Mouse (Mus musculus) heart, embryonic 14.5 days (tissue): ENCODE measurements around the gene Fermt3. TPM values are rescaled to one million over a fixed set of nuclear protein-coding genes. Genes with fewer than 3 reads are reported as not detected.
A peak's percentile ranks its signal among the peaks of the same experiment; 100 is the strongest.

Experiments
- ATAC-seq: fragments of 200-750 bp; cut with Nextera tagmentation; 2 replicates; pipeline ENCODE4 v1.8.0; 2017; ENCODE audit warnings: low read depth, moderate TSS enrichment; ENCODE audit not compliant: insufficient number of reproducible peaks, insufficient read depth, low FRiP score
- H3K27ac ChIP-seq, 2 experiments: fragments of 200-500 bp in 1 of 2; fragments of 300-500 bp in 1 of 2; sonication (generic) in 1 of 2; replicated peaks in 1 of 2; 2 replicates each; pipeline ENCODE4 v1.5.1; 2012 to 2014; ENCODE audit warnings: low read depth in 2 of 2, low read length in 2 of 2, control low read depth in 1 of 2, mild to moderate bottlenecking in 1 of 2, mixed read lengths in 1 of 2; ENCODE audit not compliant: control insufficient read depth in 1 of 2, insufficient read depth in 1 of 2
- H3K27me3 ChIP-seq: fragments of 300-500 bp; sonication (generic); 2 replicates; pipeline ENCODE4 v1.6.1; 2014; ENCODE audit warnings: mild to moderate bottlenecking, low read length, control low read depth; ENCODE audit not compliant: control insufficient read depth, insufficient read depth
- H3K36me3 ChIP-seq: fragments of 300-500 bp; sonication (generic); 2 replicates; pipeline ENCODE4 v1.6.1; 2014; ENCODE audit warnings: mild to moderate bottlenecking, control low read depth, low read length, mixed read lengths; ENCODE audit not compliant: control insufficient read depth, insufficient read depth
- H3K4me1 ChIP-seq, 2 experiments: fragments of 200-500 bp in 1 of 2; fragments of 300-500 bp in 1 of 2; sonication (generic) in 1 of 2; 2 replicates each; pipeline ENCODE4 v1.6.1; 2012 to 2014; ENCODE audit warnings: low read length in 2 of 2, control low read depth in 1 of 2, mixed read lengths in 1 of 2; ENCODE audit not compliant: control insufficient read depth in 2 of 2, insufficient read depth in 2 of 2
- H3K4me2 ChIP-seq: fragments of 300-500 bp; sonication (generic); 2 replicates; pipeline ENCODE4 v1.6.1; 2014; ENCODE audit warnings: mild to moderate bottlenecking, low read length
- H3K4me3 ChIP-seq, 2 experiments: fragments of 200-500 bp in 1 of 2; fragments of 300-500 bp in 1 of 2; sonication (generic) in 1 of 2; 2 replicates each; pipeline ENCODE4 v1.5.1; 2012 to 2014; ENCODE audit warnings: low read length in 2 of 2, mild to moderate bottlenecking in 2 of 2, control low read depth in 1 of 2, low read depth in 1 of 2, moderate library complexity in 1 of 2; ENCODE audit not compliant: control insufficient read depth in 1 of 2, insufficient read depth in 1 of 2
- H3K9ac ChIP-seq: fragments of 300-500 bp; sonication (generic); 2 replicates; pipeline ENCODE4 v1.6.1; 2014; ENCODE audit warnings: mild to moderate bottlenecking, low read length
- H3K9me3 ChIP-seq: fragments of 300-500 bp; sonication (generic); 2 replicates; pipeline ENCODE4 v1.6.1; 2016; ENCODE audit warnings: low read length, control low read depth; ENCODE audit not compliant: control insufficient read depth
- WGBS: fragments of 180-500 bp; shearing (Covaris S2); extraction: QIAGEN DNeasy Blood & Tissue Kit; methylation state at CpG from one replicate; pipeline ENCODE4 v1.1.7; 2014; 5-methylcytosine and 5-hydroxymethylcytosine counted together
- polyA plus RNA-seq: library from polyadenylated mRNA; unstranded; fragments of >200 nt; fragmentation: Nextera tagmentation; extraction: Ambion mirVana; gene quantifications from 2 replicates; pipeline ENCODE4 v1.2.1, GENCODE M21; 2014

The Fermt3 gene
- polyA plus RNA-seq, 1 experiment from 2014 or later = 5.2 TPM

DNA sequence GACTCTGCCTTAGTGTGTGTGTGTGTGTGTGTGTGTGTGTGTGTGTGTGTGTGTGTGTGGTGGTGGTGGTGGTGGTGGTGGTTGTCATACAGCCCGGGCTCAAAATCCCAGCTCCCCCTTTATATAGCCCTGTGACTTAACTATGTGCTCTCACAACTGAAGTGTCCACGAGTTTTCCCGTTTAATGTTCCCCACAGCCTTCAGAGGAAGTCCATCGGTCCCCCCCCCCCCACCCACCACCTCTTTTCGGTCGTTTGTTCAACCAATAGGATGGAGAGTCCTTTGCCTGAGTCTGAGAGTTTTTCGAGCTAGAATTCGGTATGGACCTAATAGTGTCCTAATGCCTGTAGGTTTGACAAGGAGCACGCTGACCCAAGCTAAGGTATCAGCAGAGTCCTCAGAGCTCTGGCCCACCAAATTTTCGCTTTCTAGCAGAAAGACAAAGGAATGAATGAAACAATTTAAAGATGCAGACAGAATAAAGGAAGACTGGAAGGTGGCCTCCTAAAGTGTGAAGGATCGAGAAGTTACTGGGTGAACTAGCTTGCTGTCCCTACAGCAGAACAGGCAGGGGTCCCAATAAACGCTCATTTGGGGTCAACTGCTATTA is 45.6 kb downstream of the Fermt3 start:
- no peak for ATAC-seq
- peak overlapping the region; percentile 97 for H3K4me2 ChIP-seq
- H3K4me3 ChIP-seq = peak overlapping the region; percentile 69 to 80
- 35% methylated on average over 12 of the region's 12 CpGs for WGBS
- peaks cover 33 to 58% of the 10 kb centered on the region in 2 experiments for H3K4me1 ChIP-seq
- H3K27me3 ChIP-seq = no peaks in the 10 kb centered on the region
- peak overlapping the region in 1 of 2 experiments; percentile 89; a peak in 1 of 4 replicates for H3K27ac ChIP-seq
- no peaks in the 10 kb centered on the region for H3K9me3 ChIP-seq
- peaks cover 22% of the 10 kb centered on the region for H3K36me3 ChIP-seq
- H3K9ac ChIP-seq = peak overlapping the region; percentile 90

DNA sequence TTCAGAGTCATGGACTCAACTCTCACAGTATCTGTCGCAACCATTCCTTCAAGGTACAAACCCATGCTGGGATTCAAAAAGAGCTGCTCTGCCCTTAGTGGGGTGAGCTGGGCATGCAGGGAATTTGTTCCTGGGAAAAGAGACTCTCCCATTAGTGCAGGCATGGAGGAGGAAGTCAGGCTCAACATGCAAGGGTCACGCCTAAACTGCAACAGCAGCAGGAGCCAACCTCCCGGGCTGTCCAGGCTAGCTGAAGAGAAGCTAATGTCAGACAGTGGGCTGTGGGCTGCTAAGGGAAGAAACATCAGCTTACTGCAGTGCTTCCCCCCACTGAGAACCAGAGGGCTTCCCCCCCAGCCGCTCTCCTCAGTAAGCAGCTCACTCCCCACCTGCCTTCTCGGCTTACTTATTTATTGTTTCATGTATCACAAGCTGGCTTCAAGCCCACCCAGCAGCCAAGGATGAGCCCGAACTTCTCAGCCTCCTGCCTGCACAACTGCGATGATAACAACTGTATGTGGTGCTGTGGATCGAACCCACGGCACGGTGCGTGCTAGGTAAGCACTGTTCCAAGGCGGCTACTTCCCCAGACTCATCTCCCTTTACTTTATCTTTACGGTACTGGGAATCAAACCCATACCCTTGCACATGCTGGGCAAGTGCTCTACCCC is 46.9 kb downstream of the Fermt3 start:
- Histone ChIP-seq H3K27me3 (no peaks in the 10 kb centered on the region), H3K9ac (peak overlapping the region; percentile 16; the same call in 1 of the 2 replicates), H3K4me1 (peaks cover 30 to 56% of the 10 kb centered on the region in 2 experiments), H3K4me2 (no peak overlapping the region), H3K4me3 (no peak overlapping the region), H3K36me3 (peaks cover 9% of the 10 kb centered on the region), H3K9me3 (no peaks in the 10 kb centered on the region), H3K27ac (peak overlapping the region in 1 of 2 experiments; percentile 19; a peak in 1 of 4 replicates)
- WGBS = 81% methylated on average over 13 of the region's 13 CpGs
- ATAC-seq = no peak

DNA sequence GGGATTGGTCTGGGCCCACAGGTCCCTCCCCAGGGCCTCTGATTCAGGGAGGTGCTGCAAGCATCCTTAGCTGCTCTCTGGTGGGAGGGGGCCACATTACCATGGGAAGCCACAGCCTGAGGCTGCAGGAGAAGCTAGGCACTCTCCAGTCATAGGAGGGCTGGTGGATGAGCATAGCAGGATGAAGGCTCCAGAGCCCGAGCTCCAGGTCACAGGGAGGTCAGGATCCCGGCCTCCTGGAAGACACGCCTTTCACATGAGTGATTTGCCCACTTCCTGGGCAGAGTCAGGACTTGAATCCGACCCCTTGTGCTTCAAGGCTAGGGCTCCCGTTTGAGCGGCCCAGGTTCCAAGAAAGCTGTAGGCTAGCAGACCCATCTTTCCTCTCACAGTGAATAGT is 47.6 kb downstream of the Fermt3 start:
- 41% methylated on average over 6 of the region's 6 CpGs for whole genome bisulfite sequencing

DNA sequence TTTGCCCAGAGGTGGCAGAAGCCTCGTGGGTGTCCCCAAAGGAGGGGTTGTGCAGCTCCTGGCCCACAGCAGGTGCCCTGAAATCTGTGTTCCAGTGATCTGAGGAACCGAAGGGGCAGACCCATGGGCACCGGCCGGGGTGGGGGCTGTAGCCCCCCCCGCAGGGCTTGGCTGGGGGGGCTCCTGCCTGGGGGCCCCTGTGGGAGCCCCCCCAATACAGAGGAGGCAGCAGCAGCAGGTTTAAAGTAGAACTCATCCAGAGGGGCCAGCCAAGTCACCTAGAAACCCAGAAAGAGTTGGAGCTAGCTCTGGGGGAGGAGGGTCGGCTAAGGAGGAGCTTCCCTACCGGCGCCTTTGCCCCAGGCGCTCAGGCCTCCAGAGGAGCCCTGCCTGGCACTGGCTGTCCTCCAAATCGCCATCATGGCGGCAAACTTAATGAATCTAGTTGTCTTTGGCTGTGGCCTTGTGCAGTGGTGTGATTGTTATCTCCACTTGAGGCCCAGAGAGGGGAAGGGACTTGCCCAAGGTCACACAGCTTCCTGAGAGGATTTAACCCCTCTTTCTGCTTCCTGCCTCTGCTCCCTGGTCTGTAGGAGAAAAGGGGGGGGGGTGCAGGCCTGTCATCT is 48.7 kb downstream of the Fermt3 start:
- Histone ChIP-seq H3K4me3 (peak overlapping the region in 1 of 2 experiments; percentile 66; a peak in 2 of 4 replicates), H3K27ac (peak overlapping the region in 1 of 2 experiments; percentile 42; a peak in 2 of 4 replicates), H3K9me3 (no peaks in the 10 kb centered on the region), H3K9ac (peak overlapping the region; percentile 81), H3K4me1 (peaks cover 26 to 40% of the 10 kb centered on the region in 2 experiments), H3K27me3 (no peaks in the 10 kb centered on the region), H3K36me3 (peaks cover 10% of the 10 kb centered on the region), H3K4me2 (peak overlapping the region; percentile 70)
- no peak for ATAC-seq
- WGBS = 27% methylated on average over 11 of the region's 11 CpGs

More for the DNA sequence above, 47.6 kb downstream of the Fermt3 start:
- Histone ChIP-seq H3K4me3 (no peak overlapping the region), H3K27me3 (no peaks in the 10 kb centered on the region), H3K9ac (peak overlapping the region; percentile 16; the same call in 1 of the 2 replicates), H3K4me1 (peaks cover 28 to 49% of the 10 kb centered on the region in 2 experiments), H3K27ac (peak overlapping the region in 1 of 2 experiments; percentile 19; a peak in 1 of 4 replicates), H3K9me3 (no peaks in the 10 kb centered on the region), H3K36me3 (peaks cover 2% of the 10 kb centered on the region; the same call in 1 of the 2 replicates), H3K4me2 (no peak overlapping the region)
- ATAC-seq = no peak

DNA sequence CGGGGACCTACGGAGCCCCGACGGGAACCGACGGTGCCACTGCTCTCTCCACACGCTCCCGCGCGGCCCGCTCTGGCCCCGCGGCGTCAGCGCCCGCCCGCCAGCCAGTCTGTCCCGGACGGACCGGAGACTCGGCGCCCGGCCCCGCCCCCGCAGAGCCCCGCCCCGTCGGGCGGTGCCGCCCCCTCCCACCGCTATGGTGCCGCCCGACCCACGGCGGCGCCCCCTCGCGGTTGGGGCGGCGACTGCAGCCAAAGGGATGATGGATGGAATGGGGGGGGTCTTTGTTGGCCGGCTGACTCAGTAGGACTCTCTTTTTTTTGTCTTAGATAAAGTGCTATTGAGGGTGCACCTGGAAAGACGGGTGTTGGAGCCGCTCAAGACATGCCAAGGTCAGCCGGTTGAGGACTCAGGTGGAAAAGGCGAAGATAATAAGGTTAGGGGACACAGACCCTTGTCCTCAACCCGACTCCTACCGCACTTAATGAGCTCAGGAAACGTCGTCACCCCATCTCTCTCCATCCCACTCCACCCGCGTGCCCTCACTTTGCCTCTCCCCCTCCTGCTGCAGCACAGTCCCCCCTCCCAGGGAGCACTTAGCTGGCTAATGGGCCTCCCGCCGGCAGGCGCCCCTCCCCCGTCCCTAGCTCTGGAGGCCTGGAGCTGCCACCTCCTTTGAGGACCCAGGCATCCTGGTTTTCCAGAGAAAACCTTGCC is 49.4 kb downstream of the Fermt3 start:
- H3K27ac ChIP-seq = peak overlapping the region in 1 of 2 experiments; percentile 42; a peak in 2 of 4 replicates
- no peaks in the 10 kb centered on the region for H3K9me3 ChIP-seq
- under 1% methylated on average over 44 of the region's 55 CpGs for WGBS

DNA sequence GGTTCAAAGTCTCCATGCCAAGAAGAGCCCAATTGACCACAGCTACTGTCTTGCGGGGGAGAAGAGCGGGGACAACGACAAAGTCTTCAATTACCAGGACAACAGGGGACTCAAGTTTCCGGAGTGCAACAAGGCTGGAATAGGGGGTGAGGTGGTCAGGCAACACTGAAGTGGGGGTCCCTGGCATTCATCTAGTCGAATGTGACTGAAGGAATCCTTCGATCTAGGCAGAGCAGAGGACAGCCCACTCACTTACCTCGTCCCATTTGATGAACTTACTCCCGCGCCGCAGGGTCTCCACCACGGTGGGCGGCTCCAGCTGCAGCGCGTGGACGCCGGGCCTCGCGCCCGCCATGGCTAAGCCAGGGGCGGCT is 50.0 kb downstream of the Fermt3 start:
- Histone ChIP-seq H3K4me1 (peaks cover 26 to 40% of the 10 kb centered on the region in 2 experiments), H3K27me3 (no peaks in the 10 kb centered on the region), H3K9me3 (no peaks in the 10 kb centered on the region), H3K4me3 (peak overlapping the region; percentile 66 to 74), H3K27ac (peak overlapping the region in 1 of 2 experiments; percentile 41; a peak in 2 of 4 replicates), H3K9ac (peak overlapping the region; percentile 81), H3K4me2 (peak overlapping the region; percentile 70), H3K36me3 (peaks cover 23% of the 10 kb centered on the region)
- under 1% methylated on average over 20 of the region's 20 CpGs for WGBS
- no peak for ATAC-seq

More for the DNA sequence above, 49.4 kb downstream of the Fermt3 start:
- ATAC-seq = peak; percentile 68
- Histone ChIP-seq H3K9ac (peak overlapping the region; percentile 81), H3K27me3 (no peaks in the 10 kb centered on the region), H3K4me1 (peaks cover 26 to 40% of the 10 kb centered on the region in 2 experiments), H3K4me3 (peak overlapping the region; percentile 66 to 74), H3K4me2 (peak overlapping the region; percentile 70), H3K36me3 (peaks cover 17% of the 10 kb centered on the region)
